Mouse (Mus musculus) CD4-positive helper T cell, adult 2 months (primary cell): Measurements from ENCODE around the gene Zmynd10.

Experiments used
- DNase-seq: peaks from one replicate; pipeline ENCODE4 v3.0.0-alpha.2; 2012; ENCODE audit warnings: low read depth, missing footprints, low spot score

The Zmynd10 gene

DNA sequence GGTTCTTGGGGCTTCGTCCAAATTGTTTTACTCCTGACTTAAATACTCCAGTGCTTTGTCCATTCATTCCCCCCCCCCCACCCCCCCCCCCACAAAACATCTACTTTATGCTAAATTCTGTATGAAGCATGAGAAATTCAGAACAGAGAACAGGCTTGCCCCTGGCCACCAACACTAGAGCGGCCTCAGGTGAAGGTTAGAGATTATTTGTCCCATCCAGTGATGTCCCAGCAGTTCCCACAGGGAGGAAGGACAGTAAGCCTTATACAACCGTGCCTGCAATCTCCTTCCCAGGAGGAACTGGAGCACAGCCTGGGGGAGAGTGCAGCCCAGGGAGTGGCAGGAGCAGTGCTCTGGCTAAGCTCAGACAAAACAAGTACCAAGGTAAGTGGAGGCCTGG is 31.5 kb downstream of the Zmynd10 start, which contains the start of gene Naa80:
TSS of gene Naa80 (plus strand) at position 301 of the 400 bp plus-strand sequence.
- DNase-seq: no peak

DNA sequence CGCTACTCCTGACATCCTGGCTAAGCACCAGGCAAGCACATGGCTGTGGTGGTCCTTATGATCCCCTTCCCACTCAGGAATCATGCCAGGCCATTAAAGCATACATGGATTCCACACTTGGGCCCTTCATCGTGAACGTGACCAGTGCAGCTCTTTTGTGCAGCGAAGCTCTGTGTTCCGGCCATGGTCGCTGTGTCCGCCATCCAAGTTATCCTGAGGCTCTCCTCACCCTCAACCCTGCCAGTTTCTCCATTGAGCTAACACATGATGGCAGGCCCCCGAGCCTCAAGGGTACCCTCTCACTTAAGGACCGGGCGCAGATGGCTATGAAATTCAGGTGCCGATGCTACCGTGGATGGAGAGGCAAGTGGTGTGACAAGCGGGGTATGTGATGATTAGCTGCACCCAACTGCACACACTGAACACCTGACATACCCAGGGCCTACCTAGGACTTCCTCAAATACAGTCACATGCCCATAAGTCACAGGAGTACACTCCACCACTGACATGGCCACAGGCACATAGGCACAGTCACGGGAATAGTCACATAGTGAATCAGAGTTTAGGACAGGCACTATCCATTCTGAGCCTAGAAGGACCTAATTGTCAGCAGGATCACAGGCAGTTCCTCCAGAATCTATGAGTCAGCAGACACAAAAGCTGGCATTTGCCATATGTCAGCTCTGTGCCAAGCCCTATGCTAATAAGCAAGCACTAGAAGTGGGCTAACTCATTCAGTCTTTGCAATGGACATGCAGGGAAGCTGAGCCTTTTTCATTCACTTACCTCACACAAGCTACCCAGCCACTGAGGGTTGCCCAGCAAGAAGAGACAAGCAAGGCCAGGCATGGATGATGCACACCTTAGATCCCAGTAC is 32.2 kb downstream of the Zmynd10 start:
- no peak for DNase-seq

DNA sequence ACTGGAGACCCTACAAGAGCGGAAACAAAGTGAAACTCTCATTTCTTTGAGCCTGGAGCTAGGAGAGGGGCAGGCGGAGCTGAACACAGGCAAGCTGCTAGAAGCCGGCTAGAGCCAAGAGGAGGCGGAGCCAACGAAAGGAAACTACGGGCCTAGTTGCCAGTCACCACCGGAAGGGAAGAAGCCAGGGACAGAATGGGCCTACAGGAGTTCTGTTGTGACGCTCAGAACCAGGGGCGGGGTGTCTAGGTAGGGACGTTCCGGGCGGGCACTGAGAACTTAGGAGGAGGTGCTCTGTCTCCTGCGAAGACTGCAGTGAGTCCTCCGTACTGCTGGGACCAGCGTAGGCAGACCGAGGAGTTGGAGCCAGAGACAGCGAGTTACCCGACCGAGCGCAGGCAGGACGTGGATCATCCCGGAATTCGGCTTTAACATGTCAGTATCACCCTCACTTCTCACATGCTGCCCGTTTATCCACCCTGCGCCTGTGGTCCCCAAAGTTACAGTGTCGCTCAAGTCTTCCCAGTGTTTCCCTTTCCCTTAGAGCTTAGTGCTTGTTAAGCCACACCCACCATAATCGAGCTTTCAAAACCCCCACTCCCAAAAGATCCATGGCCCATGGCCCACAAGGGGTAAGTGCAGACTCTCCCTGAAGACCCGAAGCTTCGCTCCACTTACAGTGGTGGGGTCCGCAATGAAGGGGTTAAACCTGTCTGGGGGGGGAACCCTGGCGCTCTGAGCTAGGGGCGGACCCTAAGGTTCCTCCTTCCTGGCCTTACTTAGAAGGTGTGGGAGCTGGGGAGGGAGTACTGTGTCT is 33.6 kb downstream of the Zmynd10 start, which contains the start of gene Hyal3:
TSS of gene Hyal3 (plus strand) at position 318 of the 817 bp plus-strand sequence.
- peak; percentile 91 for DNase-seq

DNA sequence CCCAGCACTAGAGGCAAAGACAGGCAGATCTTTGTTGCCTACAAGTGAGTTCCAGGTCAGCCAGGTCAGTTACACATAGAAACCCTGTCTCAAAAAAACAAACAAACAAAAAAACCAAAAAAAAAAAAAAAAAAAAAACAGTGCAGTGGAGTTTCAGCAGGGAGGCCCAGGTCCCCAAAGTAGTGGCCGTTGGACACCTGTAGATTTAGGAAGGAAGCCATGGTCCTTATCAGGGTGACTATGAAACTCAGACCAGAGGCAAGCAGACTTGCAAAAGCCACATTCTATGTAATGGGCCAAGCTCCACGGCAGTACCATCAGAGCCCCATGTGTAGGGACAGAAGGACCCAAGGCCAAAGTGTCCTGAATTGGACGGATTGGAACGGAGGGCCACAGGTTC is 34.5 kb downstream of the Zmynd10 start:
- DNase-seq: no peak

DNA sequence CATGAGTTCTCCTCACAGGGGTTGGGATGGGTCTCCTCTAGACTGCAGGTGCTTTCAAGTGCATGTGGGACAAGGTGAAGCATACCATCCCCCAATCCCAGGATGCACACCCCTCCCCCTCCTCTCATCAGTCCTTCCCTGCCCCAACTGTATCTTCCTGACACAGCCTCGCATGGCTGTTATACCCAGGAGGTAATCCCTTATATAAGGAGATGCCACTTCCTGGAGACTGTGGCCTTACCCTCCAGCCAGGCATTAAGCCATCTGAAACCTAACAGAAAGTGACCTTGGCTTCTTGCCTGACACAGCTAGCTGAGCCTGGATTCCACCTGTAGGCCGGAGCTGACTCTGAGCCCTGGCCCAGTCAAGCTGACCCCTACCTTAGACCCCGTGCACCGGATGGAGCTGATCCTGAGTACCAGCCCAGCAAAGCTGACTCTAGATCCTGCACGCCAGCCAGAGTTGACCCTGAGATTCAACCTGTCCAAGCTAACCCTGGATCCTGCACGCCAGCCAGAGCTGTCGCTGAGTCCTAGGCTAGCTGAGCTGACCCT is 35.5 kb downstream of the Zmynd10 start:
- DNase-seq: no peak

DNA sequence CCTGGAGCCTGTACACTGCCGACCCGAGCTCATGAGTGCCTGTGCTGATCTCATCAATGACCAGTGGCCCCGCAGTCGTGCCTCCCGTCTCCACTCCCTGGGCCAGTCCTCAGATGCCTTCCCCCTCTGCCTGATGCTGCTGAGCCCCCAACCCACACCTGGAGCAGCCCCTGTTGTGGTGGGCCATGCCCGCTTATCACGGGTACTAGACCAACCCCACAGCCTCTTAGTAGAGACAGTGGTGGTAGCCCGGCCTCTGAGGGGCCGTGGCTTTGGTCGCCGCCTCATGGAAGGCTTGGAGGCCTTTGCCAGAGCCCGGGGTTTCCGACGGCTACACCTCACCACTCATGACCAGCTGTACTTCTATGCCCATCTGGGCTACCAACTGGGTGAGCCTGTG is 36.1 kb downstream of the Zmynd10 start:
- no peak for DNase-seq

DNA sequence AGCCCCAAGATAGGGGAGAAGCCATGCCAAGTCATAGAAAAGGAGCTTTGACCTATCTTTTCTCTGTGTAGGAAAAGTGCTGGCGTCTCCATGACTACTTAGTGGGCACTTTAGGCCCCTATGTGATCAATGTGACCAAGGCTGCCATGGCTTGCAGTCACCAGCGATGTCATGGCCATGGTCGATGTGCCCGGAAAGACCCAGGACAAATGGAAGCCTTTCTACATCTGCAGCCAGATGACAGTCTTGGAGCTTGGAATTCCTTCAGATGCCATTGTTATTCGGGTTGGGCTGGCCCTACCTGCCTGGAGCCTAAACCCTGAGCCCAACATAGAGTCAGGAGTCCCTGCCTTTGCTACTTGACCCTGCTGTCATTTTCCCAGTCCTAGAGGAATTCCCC is 39.4 kb downstream of the Zmynd10 start:
- DNase-seq: no peak

DNA sequence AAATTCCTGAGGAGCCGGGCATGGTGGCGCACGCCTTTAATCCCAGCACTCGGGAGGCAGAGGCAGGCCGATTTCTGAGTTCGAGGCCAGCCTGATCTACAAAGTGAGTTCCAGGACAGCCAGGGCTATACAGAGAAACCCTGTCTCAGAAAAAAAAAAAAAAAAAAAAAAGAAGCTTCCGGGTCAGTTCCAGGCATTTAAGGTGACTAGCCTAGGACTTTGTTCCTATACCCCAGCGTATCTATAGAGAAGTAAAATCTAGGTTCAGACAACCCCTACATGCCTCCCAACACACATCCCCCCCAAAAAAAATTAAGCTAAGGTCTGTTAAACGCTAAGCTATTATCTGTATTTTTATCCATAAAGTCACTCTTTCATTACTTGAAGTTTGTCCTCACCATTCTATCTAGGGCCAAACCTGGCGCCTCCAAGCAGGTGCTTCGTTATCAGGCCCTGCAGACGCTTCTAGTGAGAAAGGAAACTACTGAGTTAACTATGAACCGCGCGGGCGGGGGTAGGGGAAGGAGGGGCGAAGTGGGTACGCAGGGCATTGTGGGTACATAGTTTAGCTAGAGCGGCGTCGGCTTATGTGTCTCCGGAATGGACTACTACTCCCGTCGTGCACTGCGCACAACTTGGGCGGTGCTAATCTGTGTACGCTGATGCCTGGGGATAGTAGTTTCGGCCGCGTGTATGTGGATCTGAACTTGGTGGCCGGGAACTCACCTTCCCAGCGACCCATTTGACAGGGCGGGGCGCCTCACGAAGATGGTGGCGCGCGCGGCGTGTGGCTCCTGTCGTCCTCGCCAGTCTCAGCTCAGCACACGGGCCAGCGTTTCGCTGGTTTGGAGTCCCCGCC is 40.1 kb downstream of the Zmynd10 start, which contains the start of gene Ifrd2:
TSS of gene Ifrd2 (plus strand) at position 669 of the 859 bp plus-strand sequence.
- DNase-seq: peak; percentile 99

DNA sequence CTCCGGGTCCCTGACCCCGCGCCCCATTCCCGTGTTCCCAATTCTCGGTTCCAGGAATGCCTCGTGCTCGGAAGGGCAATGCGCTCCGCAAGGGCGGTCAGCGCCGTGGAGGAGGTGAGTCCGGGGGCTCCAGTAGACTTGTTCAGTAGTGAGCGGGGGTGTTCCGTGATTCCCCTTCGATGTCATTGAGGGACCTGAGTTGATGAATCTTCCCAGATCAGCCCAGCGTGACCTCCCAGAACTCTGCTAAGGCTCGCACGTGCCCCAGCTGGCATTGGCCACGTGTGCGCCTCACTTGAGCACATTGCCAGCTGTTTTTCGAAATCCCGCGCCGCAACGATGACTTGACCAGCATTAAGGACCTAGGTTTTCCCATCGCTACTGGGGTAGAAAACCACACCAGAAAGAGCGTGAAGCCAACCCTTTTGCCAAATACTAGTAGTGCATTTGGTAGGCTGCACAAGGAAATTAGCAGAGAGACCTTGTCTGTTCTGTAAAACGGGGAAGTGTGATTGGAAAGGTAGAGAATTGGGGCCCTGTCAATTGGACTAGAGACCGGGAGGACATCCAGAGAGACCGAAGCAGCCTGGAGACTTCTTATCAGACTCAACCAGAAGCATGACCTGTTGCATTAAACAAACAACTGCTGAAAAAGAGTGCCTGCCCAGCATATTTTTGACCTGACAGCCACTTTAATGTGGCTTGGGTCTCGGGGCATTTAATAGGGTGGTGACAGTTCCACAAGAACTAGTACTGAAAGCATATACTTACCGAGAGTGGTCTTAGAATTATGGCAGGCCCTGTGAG is 40.9 kb downstream of the Zmynd10 start:
- DNase-seq: no peak

DNA sequence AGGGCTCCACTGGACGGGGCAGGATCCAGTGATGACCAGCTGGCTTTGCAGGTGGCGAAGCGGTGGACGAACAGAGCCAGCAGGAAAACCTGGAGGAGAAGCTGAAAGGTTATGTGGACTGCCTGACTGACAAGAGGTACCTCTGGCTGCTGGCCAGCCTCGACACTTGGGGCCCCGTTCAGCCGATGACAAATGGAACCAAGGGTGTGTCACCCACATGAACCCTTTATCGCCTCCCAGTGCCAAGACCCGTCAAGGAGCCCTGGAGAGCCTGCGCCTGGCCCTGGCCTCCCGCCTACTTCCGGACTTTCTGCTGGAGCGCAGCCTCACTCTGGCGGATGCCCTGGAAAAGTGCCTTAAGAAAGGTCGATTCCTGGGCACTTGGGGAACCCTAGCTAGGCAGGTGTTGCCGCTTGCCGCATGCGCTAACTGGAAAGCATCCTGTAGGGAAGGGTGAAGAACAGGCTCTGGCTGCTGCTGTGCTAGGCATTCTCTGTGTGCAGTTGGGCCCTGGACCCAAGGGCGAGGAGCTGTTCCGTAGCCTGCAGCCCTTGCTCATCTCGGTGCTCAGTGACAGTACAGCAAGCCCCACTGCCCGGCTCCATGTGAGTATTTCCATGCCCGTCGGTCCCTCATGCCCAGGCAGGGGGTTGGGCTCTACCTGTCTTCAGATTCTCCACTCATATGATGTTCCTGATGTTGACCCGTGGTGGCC is 43.1 kb downstream of the Zmynd10 start:
- DNase-seq: no peak

DNA sequence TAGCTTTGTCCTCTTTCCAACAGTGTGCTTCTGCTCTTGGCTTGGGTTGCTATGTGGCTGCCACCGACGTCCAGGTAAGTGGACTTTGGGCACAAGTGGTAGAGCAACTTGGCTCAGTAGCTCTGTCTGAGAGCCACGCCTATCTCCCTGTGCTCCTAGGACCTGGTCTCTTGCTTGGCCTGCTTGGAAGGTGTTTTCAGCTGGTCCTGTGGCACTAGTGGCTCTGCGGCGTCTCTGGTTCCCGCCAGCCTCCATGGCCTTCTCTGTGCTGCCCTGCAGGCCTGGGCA is 43.6 kb downstream of the Zmynd10 start:
- no peak for DNase-seq

DNA sequence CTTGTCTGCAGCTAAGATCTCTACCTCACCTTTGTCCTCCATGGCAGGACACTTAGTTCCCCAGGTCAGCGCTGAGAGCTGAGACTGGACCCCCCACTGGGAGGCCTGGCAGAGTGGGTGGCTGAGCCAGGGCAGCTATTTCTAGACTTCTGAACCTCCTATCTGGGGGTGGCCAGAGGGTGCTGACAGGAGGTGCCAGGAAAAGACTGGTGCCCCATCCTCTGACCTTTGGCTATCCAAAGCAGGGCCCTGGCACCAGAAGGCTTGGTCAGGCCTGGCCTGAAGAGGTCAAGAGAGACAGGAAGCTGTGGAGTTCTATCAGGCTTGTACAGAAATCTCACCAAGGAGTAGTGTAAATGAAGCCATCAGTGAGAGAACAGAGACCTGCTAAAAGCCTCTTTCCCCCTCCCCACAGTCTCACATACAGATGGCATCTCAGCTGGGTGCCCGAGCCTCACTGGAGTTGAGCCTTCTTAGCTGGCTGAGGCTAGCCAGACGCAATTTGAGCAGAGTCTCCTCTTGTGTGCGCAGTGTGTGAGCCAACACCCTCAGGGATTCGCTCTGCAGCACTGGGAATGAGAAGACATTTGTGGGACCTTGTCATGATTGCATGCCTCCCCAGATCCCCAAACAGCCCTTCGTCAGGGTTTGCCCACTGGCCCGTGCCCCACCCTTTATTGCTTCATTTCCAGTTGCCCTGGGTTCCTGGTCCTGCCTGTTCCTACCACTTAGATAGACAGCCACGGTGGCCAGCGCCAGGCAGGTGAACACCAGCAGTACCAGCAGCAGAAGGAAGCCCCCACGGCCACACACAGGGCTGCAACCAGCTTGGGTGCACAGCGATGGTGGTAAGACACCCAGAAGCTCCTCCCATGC is 46.2 kb downstream of the Zmynd10 start:
- DNase-seq: no peak

DNA sequence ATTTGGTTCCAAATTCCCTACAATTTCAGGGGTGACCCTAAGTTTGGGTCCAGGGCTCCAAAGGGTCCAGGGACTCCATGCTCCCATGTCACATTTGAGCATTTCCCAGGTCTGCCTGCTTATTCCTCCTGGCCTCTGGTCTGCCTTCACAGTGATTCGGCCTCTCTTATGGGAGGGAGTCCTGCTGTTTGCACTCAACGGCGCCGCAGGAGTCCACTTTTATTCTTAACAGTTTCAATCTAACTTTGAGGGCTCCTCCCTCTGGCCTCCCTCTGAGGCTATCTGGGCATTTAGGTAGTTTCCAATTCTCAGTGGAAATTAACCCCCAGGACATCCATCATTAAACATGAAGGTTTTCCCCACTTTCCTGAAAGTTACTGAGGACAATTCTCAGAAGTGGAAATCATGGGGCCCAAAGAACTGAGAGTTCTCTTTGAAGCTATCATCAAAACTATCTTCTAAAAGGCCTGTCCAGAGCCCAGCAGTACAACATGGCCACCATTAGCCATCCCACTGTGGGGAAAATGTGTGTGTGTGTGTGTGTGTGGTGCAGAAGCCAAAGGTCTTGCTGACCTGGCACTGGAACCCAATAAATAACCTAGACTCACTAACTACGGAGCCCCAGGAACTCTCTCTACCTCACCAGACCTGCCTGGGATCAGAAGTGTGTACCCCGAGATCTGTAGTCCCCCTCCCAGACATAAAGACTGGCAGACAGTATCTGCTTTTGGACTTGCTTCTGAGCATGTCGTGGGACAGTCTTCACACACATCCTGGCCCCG is 47.4 kb downstream of the Zmynd10 start:
- no peak for DNase-seq

DNA sequence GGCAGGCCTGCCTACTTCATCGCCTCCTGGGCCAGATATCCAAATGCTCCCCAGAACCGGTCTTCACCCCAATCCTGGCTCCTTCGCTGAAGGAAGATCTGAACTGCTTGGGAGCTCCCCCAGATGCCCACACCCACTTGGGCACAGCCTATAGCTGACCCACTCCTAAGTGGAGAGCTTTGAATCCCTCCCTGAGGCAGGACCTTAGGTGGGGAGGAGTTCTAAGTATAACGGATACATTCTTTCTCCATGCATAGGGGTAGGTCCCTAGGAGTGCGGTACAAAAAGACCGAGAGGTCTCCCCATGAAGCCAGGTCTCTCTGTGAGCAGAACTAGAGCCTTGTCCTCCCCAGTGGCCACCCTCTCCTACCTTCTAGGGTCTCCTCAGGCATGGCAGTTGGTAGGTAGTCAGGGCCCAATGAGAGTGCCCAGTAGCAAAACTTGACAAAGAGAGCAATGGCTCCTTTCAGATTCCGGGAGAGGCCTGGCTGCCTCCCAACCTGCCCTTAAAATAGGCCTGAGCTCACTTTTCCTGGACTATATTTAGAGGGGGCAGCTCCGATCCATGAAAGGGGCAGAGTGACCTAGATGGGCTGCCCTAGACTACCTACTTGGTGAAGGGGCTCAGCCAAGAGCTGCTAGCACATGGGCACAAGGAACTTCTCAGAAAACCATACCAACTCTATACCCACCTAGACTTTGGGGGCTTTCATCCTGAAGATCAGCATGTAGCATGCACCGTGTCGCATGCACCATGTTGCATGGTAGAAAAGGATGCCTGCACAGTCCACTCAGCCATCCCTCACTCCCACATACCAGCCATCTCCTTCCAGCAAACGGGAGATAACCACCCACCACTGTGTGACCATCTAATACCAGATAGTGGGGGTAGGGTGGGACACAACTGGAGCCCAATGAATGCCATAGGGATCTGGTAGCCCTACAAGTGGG is 49.8 kb downstream of the Zmynd10 start:
- DNase-seq: no peak

DNA sequence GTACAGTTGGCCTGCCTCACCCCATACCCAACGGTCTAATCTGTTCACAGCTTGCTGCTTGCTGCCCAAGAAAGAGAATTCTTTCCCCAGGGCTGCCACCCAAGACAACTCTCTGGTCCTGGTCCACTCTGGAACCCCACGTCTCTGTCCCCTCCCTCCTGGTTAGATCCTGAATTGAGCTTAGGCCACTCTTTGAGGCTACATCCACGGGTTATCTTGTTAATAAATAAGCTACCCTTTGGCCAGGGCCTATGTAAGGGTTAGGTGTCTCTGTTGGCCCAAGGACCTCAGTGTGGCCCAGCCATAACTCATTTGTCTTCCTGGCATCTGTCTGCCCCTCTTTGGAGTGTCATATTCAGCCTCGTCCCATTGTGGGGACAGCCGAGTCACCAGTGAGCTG is 51.3 kb downstream of the Zmynd10 start:
- no peak for DNase-seq

DNA sequence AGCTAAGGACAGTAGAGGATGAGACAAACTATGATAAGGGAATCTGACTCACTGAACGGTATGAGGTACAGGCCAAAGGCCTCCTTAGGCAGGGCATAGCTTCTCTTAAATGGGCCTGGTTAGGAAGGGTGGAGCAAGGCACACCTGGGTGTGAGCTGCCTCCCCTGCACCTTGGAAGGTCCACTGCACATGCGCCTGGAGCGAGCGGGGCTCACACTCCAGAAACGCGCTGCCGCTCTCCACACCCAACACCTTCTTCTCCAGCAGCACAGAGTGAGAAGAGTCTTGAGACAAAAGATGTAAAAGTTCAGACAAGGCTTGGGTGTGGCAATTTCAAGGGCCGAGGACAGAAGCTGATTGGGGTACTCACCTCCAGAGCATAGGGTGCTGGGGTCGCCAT is 52.3 kb downstream of the Zmynd10 start:
- DNase-seq: no peak

DNA sequence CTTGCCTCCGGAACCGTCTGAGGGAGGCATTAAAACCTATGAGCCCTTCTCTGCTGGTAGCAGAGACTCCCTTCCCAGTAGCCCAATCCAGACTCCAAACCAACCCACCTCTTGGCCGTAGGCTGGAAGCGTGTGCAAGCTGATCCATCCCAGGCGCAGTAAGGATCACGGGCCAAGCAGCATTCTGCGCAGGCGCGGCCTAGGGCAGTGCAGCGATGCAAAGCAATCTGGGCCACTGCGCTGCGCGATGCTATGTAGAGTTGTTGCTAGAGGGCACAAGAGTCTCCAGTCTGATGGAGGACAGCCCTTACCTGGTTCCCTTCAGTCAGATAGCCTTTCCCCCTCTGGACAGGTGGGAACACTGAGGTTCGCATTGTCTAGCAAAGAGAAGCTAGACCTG is 52.7 kb downstream of the Zmynd10 start:
- no peak for DNase-seq
